Mouse (Mus musculus): Measurements from ENCODE around the gene Golim4. TPM values are rescaled to one million over a fixed set of nuclear protein-coding genes. Genes with fewer than 3 reads are reported as not detected.
A peak's percentile ranks its signal among the peaks of the same experiment; 100 is the strongest.

The Golim4 gene
- polyA plus RNA-seq, 1 experiment: 22.2 TPM

- no peak for DNase-seq (ENCODE audit: low read depth)
These were observed 31.6 kb downstream of the Golim4 start for GRCm38 (mm10) chr3:75925123-75925522.

DNA sequence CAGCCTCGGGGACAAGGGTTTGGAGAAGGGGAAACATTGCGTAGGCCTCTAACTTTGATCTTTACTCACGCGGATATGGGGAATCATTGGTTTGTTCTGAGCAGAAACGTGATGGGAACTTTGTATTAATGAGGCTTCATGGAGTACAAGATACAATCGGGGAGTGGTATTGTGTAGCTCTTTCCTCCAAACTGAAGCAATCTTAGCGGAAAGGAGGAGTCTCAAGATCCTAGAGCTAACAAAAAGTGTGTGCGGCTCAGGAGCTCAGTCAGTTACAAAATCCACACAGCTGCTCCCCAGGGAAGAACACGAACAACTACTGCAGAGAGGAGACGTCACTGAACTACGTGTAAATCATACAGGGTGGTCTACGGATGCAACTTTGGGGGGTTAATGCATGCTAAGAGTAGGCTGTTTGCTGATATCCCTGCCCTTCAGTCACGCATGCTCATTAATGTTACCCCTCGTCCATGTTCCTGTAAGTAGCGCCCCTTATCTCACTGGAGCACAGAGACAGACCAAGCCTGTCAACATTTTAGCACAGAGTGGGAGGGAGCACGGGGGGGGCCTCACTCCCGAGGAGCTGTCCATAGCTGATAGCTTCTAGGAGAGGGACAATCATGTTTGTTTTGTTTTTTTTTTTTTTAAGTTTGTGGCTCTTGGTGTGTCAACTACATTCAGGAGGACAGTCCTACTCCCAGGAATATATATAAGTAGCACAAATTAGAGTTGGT, 38.8 kb downstream of the Golim4 start:
- DNase-seq (ENCODE audit: low read depth): no peak

GRCm38 (mm10) chr3:75912786-75913185, 44.0 kb downstream of the Golim4 start:
- no peak for DNase-seq (ENCODE audit: low read depth)

DNA sequence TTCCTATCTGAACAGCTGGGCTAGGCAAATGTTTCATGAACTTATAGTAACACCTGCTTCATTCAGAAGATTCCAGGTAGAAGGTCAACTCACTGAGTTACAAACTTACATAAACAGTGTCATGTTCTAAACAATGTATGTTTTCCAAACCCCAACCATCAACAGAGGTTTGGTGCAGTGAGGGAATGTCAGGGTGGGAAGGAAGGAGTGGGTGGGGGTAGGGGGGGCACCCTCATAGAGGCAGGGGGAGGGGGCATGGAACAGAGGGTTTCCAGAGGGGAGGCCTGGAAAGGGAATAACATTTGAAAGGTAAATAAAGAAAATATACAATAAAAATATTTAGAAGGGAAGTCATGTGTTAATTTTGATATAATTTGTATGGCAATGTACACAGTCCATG, 46.0 kb downstream of the Golim4 start:
- no peak for DNase-seq (ENCODE audit: low read depth)

DNA sequence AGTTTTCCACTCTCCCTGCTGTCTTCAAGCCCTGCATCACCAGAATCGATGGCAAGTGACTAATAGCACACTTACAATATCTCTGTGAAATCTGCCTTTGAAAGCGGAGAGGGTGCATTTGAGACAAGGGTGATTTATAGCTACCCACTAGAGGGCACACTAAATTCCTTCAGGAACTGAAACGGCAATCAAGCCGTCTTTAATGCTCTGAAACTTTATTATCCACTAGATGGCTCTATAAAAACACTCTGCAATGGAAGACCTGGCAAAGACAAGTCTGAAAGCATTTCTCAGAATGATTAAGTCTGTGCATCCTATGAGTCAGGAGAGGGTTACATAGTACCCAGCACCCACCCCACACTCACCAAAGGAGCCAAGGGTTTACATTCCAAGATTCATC, 46.5 kb downstream of the Golim4 start:
- peak; percentile 33 for DNase-seq (ENCODE audit: low read depth)

DNA sequence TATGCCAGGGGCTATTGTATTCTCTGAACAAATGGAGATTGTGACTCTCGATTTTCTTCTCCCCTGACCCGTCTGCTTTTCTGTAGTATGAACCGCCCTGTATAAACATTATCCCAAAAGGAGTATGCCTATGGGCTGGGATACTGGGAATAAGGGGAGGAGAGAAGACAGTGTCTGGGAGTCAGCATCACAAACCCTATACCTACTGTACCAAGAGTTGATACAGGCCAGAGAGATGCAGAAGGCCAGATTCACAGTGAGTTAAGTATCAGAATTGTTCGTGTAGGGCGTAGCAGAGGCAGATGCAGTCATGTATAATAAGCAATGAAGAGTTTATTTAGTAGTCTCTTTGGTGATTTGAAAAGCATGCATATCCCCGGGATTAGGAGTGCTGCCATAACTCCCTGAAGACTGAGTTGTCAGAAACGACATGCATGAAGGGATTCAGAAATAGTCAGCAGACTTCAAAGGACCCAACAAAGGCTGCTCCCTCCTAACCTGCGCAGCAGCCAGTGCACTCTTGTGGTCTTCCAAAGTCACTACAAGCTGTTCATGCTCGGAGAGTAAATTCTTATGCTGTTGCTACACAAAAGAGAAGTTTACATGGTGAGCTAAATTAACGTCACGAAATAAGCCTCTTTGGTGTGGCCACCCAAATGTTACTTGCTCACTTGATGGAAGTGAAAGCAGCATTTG, 54.7 kb downstream of the Golim4 start:
- no peak for DNase-seq (ENCODE audit: low read depth)

DNA sequence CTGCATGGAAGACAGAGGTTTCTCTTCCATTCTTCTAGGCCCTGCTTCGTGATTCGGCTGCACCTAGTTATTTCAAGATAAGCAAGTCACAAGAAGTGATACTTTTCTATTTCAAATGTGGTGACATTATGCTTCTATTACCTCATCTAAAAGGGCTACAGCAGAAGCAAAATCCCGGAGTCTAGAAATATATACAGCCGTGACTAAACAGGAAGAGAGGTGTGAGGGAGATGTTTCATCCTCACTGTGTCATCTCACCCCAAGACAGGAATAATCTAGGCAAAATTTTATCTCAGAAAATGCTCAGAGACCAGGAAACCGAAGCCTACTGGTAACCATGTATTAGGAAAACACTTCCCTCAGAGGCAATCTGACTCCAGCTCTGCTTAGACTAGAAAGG, 61.7 kb downstream of the Golim4 start:
- no peak for DNase-seq (ENCODE audit: low read depth)

- DNase-seq (ENCODE audit: low read depth): no peak
These were observed 65.2 kb downstream of the Golim4 start for GRCm38 (mm10) chr3:75891581-75891980.

DNA sequence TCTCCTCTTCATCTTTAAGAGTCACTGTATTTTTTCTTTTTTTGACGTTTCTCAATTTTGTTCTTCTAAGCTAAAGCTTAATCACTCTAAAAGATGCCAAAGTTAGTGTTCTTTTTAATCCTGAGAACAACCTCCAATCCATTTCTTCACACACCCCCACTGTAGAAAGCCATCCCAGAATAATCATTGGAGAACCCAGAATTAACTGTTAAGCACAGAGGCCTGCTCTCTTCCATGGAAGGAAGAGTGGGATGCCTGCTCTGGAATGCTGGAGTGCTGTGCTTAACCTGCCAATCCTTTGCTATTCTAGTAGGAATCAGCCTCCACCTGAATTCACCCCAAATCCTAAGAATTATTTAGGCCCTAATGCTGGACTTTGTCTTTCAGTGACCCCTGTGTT, 67.4 kb downstream of the Golim4 start:
- no peak for DNase-seq (ENCODE audit: low read depth)

- no peak for DNase-seq (ENCODE audit: low read depth)
These were observed 75.2 kb downstream of the Golim4 start for GRCm38 (mm10) chr3:75881582-75881981.

GRCm38 (mm10) chr3:75879269-75879668, 77.5 kb downstream of the Golim4 start:
- no peak for DNase-seq (ENCODE audit: low read depth)

DNA sequence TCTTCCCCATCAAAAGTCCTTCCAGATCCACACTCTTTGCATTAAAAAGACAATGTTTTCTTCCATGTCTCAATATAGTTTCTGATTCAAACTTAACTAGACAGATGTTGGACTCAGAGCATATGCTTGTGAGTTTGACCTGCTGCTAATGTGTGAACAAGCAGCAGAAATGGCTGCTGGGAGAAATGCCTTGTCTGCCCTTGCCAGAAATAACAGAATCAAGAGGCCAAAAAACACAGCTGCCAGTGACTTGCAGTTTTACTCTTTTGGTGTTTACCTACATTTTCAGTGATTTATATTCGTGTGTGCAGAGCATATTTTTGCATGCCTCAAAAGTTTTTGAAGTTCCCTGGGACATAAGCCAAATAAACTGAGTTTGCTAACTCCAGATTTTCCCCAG, 87.9 kb downstream of the Golim4 start:
- no peak for DNase-seq (ENCODE audit: low read depth)

DNA sequence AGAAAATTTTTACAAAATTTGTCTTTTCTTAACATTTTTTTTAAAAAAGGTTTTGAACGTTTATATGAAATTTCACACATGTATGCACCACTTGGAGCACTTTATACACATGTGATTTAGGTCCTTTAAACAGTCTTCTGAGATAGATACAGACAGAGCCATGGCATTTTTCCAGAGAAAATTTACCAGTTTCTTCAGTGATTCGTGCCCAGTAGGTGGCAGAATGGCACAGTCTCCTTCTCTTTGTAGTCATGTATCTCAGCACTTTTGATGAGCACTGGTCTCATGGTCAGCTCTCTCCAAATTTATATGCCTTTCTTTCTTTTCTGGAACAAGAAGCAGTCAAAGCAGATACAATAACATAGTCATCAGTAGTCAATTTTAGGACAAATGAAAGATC, 92.5 kb downstream of the Golim4 start:
- DNase-seq (ENCODE audit: low read depth): no peak

DNA sequence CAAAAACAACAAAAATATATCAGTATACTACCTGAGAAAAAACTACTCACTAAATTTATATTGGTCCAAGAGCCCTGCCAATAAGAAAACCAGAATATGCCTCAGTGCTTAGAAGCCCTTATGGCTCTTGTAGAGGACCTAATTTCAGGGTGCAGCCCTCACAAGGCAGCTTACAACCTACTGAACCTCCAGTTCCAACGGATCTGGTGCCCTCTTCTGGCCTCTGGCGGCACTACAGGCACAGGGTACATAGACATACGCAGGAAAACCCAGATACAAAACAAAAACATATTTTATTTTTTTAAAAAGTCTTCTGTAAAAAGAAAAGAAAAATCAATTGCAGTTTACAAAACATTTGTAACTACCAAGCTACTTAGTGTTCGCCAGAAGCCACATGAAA, 95.1 kb downstream of the Golim4 start:
- DNase-seq (ENCODE audit: low read depth): no peak

GRCm38 (mm10) chr3:75860760-75861159, 96.0 kb downstream of the Golim4 start:
- no peak for DNase-seq (ENCODE audit: low read depth)

DNA sequence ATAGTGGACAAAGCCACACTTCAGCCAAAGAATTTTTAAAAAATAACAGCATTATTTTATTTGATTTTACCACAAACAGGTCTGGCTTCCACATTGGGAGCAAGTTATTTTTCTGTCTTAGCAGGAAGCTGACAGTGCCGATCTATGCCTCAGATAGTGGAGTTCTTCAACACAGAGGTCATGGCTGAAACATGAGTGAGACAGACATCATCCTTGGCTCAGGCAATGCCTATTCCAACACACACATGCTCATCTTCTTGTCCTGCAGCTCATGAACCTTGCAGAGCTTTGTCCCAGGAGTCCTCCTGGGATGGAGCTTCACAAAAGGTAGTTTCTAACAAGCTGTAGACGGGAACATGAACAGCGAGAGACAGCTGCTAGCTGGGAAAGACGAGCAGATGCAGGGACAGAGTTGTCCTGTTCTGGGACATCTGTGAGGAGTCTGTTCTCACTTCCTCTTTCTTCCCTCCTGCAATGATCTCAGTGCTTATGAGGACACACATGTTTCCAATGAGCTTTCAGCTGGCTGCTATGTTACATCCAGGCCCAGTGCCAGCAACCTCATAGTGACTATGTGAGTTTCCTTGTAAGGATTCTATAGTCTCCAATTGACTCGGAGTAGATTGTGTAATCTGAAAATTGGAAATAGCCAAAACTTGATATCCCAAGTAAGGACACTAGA, 121.3 kb downstream of the Golim4 start:
- DNase-seq (ENCODE audit: low read depth): no peak

DNA sequence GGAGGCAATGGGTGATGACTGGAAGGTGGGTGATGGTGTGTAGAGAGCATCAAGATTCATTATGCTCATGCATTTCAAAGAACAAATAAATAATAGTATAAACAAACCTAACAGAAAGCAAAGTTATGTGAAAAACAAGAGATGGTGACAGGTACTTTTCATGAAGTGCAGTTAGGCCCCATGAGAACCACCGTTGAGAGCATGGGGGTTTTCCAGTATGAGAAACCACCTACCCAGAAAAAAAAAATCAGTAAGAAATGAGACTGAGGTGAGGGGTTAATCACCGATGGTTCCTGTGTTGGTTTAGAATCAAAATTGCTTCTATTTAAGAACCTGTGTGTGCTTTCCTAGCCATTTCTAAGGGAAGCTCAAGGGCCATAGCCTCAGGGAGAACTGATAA, 121.9 kb downstream of the Golim4 start:
- DNase-seq (ENCODE audit: low read depth): no peak

Other genes with a start within 250 kb of the Golim4 start
- not detected in 2 replicates for gene Gm29133, start 208.8 kb downstream of the Golim4 start, polyA plus RNA-seq (2012; rRNA removed)
- gene Fstl5, start 117.3 kb upstream of the Golim4 start, polyA plus RNA-seq (2012; rRNA removed): not detected in 2 replicates

All from gonadal fat pad, adult 2 months (tissue).